Mouse (Mus musculus) skeletal muscle tissue, adult 2 months (tissue): ENCODE data around the gene Atoh7.

ENCODE experiments used
- DNase-seq: peaks from one replicate; pipeline ENCODE4 v3.0.0-alpha.2; 2012; ENCODE audit warnings: low read depth, low spot score

Atoh7 gene

GRCm38 (mm10) chr10:63098191-63098590 is 1.3 kb upstream of the Atoh7 start:
- DNase-seq = no peak

GRCm38 (mm10) chr10:63099941-63100562 is 601 bp downstream of the Atoh7 start:
- no peak for DNase-seq

- DNase-seq = no peak
These were observed 1.2 kb downstream of the Atoh7 start for GRCm38 (mm10) chr10:63100657-63101056.

GRCm38 (mm10) chr10:63113027-63113604 is 13.7 kb downstream of the Atoh7 start:
- no peak for DNase-seq

- no peak for DNase-seq
These were observed 14.4 kb downstream of the Atoh7 start for GRCm38 (mm10) chr10:63113716-63114360.

- no peak for DNase-seq
These were observed 16.4 kb downstream of the Atoh7 start for GRCm38 (mm10) chr10:63115881-63116280.

GRCm38 (mm10) chr10:63116376-63116775 is 16.9 kb downstream of the Atoh7 start:
- no peak for DNase-seq

GRCm38 (mm10) chr10:63117583-63117982 is 18.1 kb downstream of the Atoh7 start:
- DNase-seq = no peak

GRCm38 (mm10) chr10:63119916-63120315 is 20.5 kb downstream of the Atoh7 start:
- DNase-seq = no peak

- no peak for DNase-seq
These were observed 22.5 kb downstream of the Atoh7 start for GRCm38 (mm10) chr10:63121961-63122360.

GRCm38 (mm10) chr10:63122516-63122915 is 23.1 kb downstream of the Atoh7 start:
- DNase-seq = no peak

- DNase-seq = no peak
These were observed 23.7 kb downstream of the Atoh7 start for GRCm38 (mm10) chr10:63123141-63123540.

GRCm38 (mm10) chr10:63124016-63124415 is 24.6 kb downstream of the Atoh7 start:
- no peak for DNase-seq

GRCm38 (mm10) chr10:63125343-63125742 is 25.9 kb downstream of the Atoh7 start:
- no peak for DNase-seq

GRCm38 (mm10) chr10:63126116-63126515 is 26.7 kb downstream of the Atoh7 start:
- DNase-seq = no peak

GRCm38 (mm10) chr10:63127156-63127555 is 27.7 kb downstream of the Atoh7 start:
- no peak for DNase-seq

- peak; percentile 89 for DNase-seq
These were observed 28.8 kb downstream of the Atoh7 start for GRCm38 (mm10) chr10:63128256-63128655.

GRCm38 (mm10) chr10:63130500-63130899 is 31.0 kb downstream of the Atoh7 start:
- no peak for DNase-seq

GRCm38 (mm10) chr10:63132356-63132755 is 32.9 kb downstream of the Atoh7 start:
- no peak for DNase-seq

GRCm38 (mm10) chr10:63133326-63133725 is 33.9 kb downstream of the Atoh7 start:
- no peak for DNase-seq

GRCm38 (mm10) chr10:63135680-63136079 is 36.2 kb downstream of the Atoh7 start:
- DNase-seq = no peak

- DNase-seq = no peak
These were observed 37.0 kb downstream of the Atoh7 start for GRCm38 (mm10) chr10:63136436-63136835.

GRCm38 (mm10) chr10:63142660-63143059 is 43.2 kb downstream of the Atoh7 start:
- DNase-seq = no peak
